In genomic region chr11:89538376-89538775, GRCm38 (mm10) we compare ENCODE assay signal across 25 mouse cellular contexts.
A peak's percentile ranks its signal among the peaks of the same experiment; 100 is the strongest.
DNase-seq lines count a peak whose midpoint lies in the region; ATAC-seq and TF ChIP-seq lines count a peak whose summit lies in the region.
"Had no signal": no experiment of that assay in that cellular context is flagged by ENCODE, and none has a peak within 500 bp of the region (broad histone marks: within the 10 kb centered on the region; RNA-seq: fewer than 3 reads in every experiment).

No protein-coding gene starts in this region.

- intact Hi-C loops in left cerebral cortex, postnatal 14 days (cut with DNase I): no loop called here

- no peak for TF ChIP-seq POLR2A in brain, embryonic 14.5 days (IDR thresholded peaks at IDR 0.05; ENCODE audit: borderline replicate concordance, extremely low read depth, insufficient read depth, insufficient read length, poor library complexity, severe bottlenecking)

- ATAC-seq in frontal cortex, adult (ENCODE audit: low TSS enrichment): peak; percentile 83
- no peak for ATAC-seq in midbrain, embryonic 14.5 days (ENCODE audit: low FRiP score, low TSS enrichment)
- ATAC-seq: forebrain, postnatal 0 days; hindbrain, embryonic 16.5 days; lung, postnatal 0 days had no signal

- peaks cover 3% of the 10 kb centered on the region; the same call in 1 of the 2 replicates for H3K4me1 ChIP-seq in midbrain, embryonic 14.5 days (ENCODE audit: control insufficient read depth, insufficient read depth, low read length)
- peaks cover 10% of the 10 kb centered on the region for H3K4me1 ChIP-seq in midbrain, embryonic 10.5 days
- H3K4me1 ChIP-seq: liver, embryonic 15.5 days had no signal

- H3K9me3 ChIP-seq in midbrain, embryonic 14.5 days (ENCODE audit: control insufficient read depth, low read length): peaks cover 5% of the 10 kb centered on the region; the same call in 1 of the 2 replicates
- peaks cover 6% of the 10 kb centered on the region; the same call in 1 of the 2 replicates for H3K9me3 ChIP-seq in midbrain, embryonic 10.5 days (replicated peaks)
- H3K9me3 ChIP-seq: kidney, embryonic 15.5 days; limb, embryonic 15.5 days; liver, embryonic 15.5 days had no signal

- H3K27me3 ChIP-seq in midbrain, embryonic 14.5 days (ENCODE audit: control insufficient read depth, insufficient read depth, low read length): no peaks in the 10 kb centered on the region
- no peaks in the 10 kb centered on the region for H3K27me3 ChIP-seq in midbrain, embryonic 10.5 days (ENCODE audit: low read depth, poor library complexity, severe bottlenecking)
- H3K27me3 ChIP-seq: limb, embryonic 15.5 days; liver, embryonic 15.5 days had no signal

- no peak overlapping the region for H3K9ac ChIP-seq in midbrain, embryonic 14.5 days (replicated peaks; ENCODE audit: low read length)
- H3K9ac ChIP-seq: forebrain, postnatal 0 days; kidney, embryonic 15.5 days; limb, embryonic 15.5 days; liver, embryonic 15.5 days; neural tube, embryonic 13.5 days had no signal

- no peak overlapping the region for H3K4me3 ChIP-seq in midbrain, embryonic 14.5 days (replicated peaks; ENCODE audit: low read depth, low read length)
- H3K4me3 ChIP-seq in midbrain, embryonic 10.5 days: no peak overlapping the region
- H3K4me3 ChIP-seq: embryonic facial prominence, embryonic 10.5 days; kidney, embryonic 15.5 days; left cerebral cortex, adult 2 months; limb, embryonic 15.5 days; liver, embryonic 15.5 days; myocyte; neural tube, embryonic 13.5 days had no signal

- H3K4me2 ChIP-seq in midbrain, embryonic 14.5 days (ENCODE audit: low read length): peak overlapping the region; percentile 11; the same call in 1 of the 2 replicates
- H3K4me2 ChIP-seq: heart, embryonic 11.5 days; kidney, embryonic 15.5 days; limb, embryonic 15.5 days; liver, embryonic 15.5 days; neural tube, embryonic 13.5 days had no signal

- WGBS in midbrain, embryonic 14.5 days: 45% methylated on average over 8 of the region's 8 CpGs
- WGBS in midbrain, embryonic 10.5 days: 80% methylated on average over 8 of the region's 8 CpGs

- DNase-seq in frontal cortex, postnatal 10 days (ENCODE audit: low spot score in 2 of 2): no peak
- peak; percentile 26 to 64 for DNase-seq in left cerebral cortex, postnatal 14 days (ENCODE audit: low spot score in 2 of 2)
- no peak for DNase-seq in left cerebral cortex, adult 11 months (ENCODE audit: low spot score)
- peak; percentile 49 for DNase-seq in midbrain, embryonic 14.5 days
- no peak for DNase-seq in midbrain, embryonic 10.5 days (ENCODE audit: low spot score)
- DNase-seq in brain, embryonic 14.5 days (ENCODE audit: low read depth): peak; percentile 43
- no peak for DNase-seq in thymus, postnatal 36 days
- DNase-seq: adrenal gland, postnatal 10 days; cerebellum, adult 9-10 months; forebrain, postnatal 0 days; kidney, adult 11 months; layer of hippocampus, adult 9-11 months; thymus, postnatal 25 days had no signal

- no peak for TF ChIP-seq CTCF in brain, embryonic 14.5 days (IDR thresholded peaks at IDR 0.05; ENCODE audit: borderline replicate concordance, extremely low read depth, insufficient read depth, insufficient read length)

- no peak overlapping the region for H3K27ac ChIP-seq in midbrain, embryonic 14.5 days (replicated peaks; ENCODE audit: low read depth, low read length)
- H3K27ac ChIP-seq in midbrain, embryonic 10.5 days (replicated peaks): no peak overlapping the region
- H3K27ac ChIP-seq: embryonic facial prominence, embryonic 10.5 days; kidney, embryonic 15.5 days; left cerebral cortex, adult 2 months; limb, embryonic 15.5 days; liver, embryonic 15.5 days; macrophage; neural tube, embryonic 13.5 days had no signal

- no peaks in the 10 kb centered on the region for H3K36me3 ChIP-seq in midbrain, embryonic 14.5 days (ENCODE audit: control insufficient read depth, insufficient read depth, low read length)
- H3K36me3 ChIP-seq in midbrain, embryonic 10.5 days: peaks cover 7% of the 10 kb centered on the region; the same call in 1 of the 2 replicates
- H3K36me3 ChIP-seq: embryonic facial prominence, embryonic 10.5 days; kidney, embryonic 15.5 days; limb, embryonic 15.5 days; liver, embryonic 15.5 days; neural tube, embryonic 13.5 days had no signal

Comparison
In these comparisons a context has a peak if more than half of its experiments do, and no peak if none do; other contexts are left out.
1. DNase-seq: peak in left cerebral cortex, postnatal 14 days (2 of 2), midbrain, embryonic 14.5 days (single experiment) and brain, embryonic 14.5 days (single experiment); none in frontal cortex, postnatal 10 days (0 of 2), left cerebral cortex, adult 11 months (single experiment), midbrain, embryonic 10.5 days (single experiment) and thymus, postnatal 36 days (0 of 2).